Mouse (Mus musculus): ENCODE measurements around the gene Eps8l3.

GRCm38 (mm10) chr3:107931134-107931533 lies 54.1 kb downstream of the Eps8l3 start:
- TF ChIP-seq TCF12 (IDR thresholded peaks at IDR 0.05; ENCODE audit: insufficient read depth, poor library complexity, severe bottlenecking), result no peak
- no peak for TF ChIP-seq POLR2A (IDR thresholded peaks at IDR 0.05; ENCODE audit: insufficient read length, low read depth)
- no peak for TF ChIP-seq MYOG (IDR thresholded peaks at IDR 0.05; ENCODE audit: control insufficient read depth in 1 of 3, insufficient read depth in 1 of 3, insufficient read length in 2 of 3, low read depth in 2 of 3)
- no peak for TF ChIP-seq POLR2AphosphoS2 (IDR thresholded peaks at IDR 0.05; ENCODE audit: insufficient read length, low read depth)
- no peak for TF ChIP-seq CEBPB (IDR thresholded peaks at IDR 0.05; ENCODE audit: insufficient read depth, poor library complexity, severe bottlenecking)
- TF ChIP-seq E2F4 (IDR thresholded peaks at IDR 0.05; ENCODE audit: insufficient read depth), result no peak
- TF ChIP-seq USF1 (IDR thresholded peaks at IDR 0.05; ENCODE audit: low read depth), result no peak
- TF ChIP-seq MAX (IDR thresholded peaks at IDR 0.05; ENCODE audit: low read depth), result no peak
- TF ChIP-seq MYOD1 (IDR thresholded peaks at IDR 0.05; ENCODE audit: control insufficient read depth in 1 of 3, insufficient read length in 2 of 3, low read depth in 2 of 3), result no peak
- TF ChIP-seq SRF (IDR thresholded peaks at IDR 0.05; ENCODE audit: control insufficient read depth, insufficient read length, low read depth), result no peak
- no peak for TF ChIP-seq REST (IDR thresholded peaks at IDR 0.05; ENCODE audit: insufficient read depth, insufficient read length)
